Mouse (Mus musculus) megakaryocyte progenitor cell, adult 5-6 weeks (primary cell): Measurements from ENCODE around the gene Atp8a1. TPM values are rescaled to one million over a fixed set of nuclear protein-coding genes. Genes with fewer than 3 reads are reported as not detected.
A peak's percentile ranks its signal among the peaks of the same experiment; 100 is the strongest.

Experiments
- ATAC-seq: replicated peaks from 2 replicates; pipeline ENCODE4 v1.8.0; 2016; ENCODE audit warnings: mild to moderate bottlenecking, moderate TSS enrichment, inconsistent platforms; ENCODE audit not compliant: poor library complexity
- total RNA-seq, 2 experiments: library from RNA; stranded (forward) in 1 of 2; stranded (reverse) in 1 of 2; fragments of 157-497, 149-512 nt in 1 of 2; fragments of 200-1000 nt in 1 of 2; gene quantifications; 2 replicates each; pipeline versions ENCODE4 v1.2.3 to v1.2.4; 2015 to 2017

Atp8a1 gene
- total RNA-seq, 2 experiments from 2014 or later, result 32.0 to 66.9 TPM

DNA sequence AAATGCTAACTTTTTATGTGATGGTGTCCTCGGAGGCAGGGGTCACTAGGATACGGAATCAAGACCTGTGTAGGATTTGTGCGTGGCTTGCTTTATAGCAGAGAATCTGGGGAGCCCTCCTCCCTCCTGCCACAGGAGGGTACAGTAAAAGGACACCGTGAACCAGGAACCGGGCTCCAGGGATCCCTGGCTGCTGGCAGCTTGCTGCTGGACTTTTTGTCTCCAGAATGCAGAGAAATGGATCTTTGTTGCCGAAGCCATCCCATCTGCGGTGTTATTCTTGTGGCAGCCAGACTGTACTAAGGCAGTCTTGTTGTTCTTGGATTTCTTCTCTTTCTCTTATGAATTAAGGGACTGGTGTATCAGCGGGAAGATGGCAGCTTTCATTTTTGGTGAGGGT, 159.2 kb downstream of the Atp8a1 start:
- ATAC-seq, result no peak

DNA sequence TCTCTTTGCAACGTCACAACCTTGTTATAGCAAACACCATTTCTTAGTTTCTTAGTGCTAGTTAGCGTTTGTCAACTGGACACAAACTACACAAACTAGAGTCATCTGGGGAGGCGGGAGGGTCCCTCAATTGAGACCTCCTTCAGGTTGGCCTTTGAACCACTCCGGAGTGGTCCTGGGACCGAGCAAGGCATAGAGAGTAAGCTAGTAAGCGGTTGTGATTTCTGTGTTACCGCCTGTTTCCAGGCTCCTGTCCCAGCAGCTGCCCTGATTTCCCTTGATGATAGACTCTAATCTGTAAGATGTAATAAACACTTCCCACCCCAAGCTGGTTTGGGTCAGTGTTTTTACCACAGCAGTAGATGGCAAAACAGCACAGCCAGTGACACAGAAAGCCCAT, 161.3 kb downstream of the Atp8a1 start:
- ATAC-seq, result no peak

DNA sequence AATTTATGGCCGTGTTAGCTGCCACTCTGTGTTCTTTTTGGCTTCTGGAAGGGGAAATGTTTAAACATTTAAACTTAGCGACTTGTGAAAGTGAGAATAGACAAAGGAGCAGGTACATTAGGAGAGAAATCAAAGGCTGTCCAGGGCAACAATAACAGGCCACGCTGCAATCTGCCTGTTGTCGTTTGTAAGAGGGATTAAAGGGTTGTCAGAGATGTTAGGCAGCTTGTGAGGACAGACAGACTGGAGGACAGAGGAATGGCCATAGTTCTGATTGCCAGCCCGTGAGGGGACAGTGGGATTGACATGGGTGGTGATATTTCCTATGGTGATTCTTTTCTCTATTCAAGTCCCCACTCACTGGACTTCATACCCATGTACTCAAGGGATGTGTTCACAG, 161.8 kb downstream of the Atp8a1 start:
- ATAC-seq, result no peak

DNA sequence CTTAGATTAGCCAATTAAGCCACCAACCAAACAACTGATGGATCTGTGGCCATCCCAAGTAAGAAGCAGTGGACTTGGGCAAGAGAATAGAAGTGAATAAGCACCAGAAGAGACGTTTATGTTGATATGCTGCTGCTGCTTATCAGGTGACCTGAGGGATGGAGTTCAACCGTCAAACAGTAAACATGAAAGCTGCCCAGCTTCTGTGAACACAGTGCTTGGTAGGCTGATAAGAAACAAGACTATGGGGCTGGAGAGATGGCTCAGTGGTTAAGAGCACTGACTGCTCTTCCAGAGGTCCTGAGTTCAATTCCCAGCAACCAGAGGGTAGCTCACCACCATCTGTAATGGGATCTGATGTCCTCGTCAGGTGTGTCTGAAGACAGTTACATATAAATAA, 168.4 kb downstream of the Atp8a1 start:
- ATAC-seq, result peak; percentile 60; the same call in 1 of the 2 replicates

DNA sequence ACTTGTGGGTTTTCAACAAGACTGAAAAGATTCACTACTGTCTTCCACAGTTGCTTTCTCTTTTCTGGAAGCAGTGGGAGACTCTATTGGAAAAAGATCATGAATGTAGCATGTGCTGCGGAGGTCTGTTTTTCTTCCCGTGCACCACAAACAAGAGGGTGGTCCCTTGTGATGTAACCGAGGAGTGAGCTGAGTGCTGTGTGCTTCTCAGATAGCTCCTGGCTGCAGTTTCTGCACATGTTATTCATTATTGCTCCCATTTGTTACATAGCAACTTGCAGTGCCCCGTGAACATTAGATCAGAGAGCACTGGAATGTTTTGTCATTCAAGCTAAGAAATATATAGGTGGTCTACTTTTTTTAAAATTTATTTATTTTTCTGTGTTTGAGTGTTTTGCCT, 174.2 kb downstream of the Atp8a1 start:
- ATAC-seq, result no peak

DNA sequence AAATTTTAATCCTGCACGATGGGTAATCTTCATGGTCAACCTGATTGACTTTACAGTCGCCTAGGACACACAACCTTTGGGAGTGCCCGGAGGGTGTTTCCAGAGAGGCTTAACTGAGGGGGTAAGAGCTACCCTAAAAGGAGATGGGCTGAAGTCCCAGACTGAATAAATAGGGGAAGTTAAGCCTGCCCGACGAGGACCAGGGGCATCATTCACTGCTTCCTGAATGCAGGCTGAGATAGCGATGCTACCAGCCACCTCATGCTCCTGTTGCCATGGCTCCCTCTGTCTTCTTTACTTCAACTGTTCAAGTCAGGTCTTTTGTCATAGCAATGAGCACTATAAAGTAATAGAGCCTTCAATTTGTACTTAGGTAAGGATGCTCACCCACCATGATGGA, 177.1 kb downstream of the Atp8a1 start:
- ATAC-seq, result peak; percentile 64

DNA sequence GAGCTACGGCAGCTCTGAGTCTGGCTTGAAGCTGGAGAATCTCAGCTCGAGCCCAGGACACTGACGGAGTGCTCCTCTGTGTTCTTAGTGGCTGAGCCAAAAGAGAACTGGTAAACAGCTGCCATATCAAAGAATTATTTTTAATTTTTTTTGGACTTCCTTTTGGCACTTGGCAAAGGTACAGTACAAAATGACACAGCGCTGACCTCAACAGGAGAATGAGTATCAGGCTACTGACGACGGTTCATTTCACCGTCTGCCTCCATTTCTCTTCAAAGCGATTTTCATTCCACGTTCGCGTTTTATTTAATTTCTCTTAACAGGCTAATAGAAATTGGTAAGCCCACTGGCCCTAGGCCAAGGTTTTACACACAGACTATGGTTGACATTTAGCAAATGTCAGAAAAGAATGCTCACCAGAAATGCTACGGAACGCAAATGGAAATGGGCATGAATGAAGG, 177.8 kb downstream of the Atp8a1 start:
- ATAC-seq, result no peak

DNA sequence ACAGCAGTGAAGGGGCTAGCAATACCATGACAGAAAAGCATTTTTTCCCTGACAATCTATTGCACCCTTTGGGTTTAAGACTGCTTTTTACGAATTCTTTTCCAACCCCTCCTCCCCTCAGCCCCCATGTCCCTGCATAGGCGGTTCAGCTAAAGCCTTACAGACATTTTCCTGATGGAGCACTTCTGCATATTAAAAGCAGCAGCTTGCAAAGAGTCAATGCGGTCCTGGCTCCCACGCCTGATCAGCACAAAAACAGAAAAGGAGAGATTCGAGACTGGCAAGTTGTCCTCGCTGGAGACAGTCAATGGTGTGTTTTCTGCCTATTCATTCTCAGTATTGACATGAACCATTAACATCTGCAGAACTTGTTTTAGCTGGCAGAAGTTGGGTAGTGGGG, 184.5 kb downstream of the Atp8a1 start:
- no peak for ATAC-seq

DNA sequence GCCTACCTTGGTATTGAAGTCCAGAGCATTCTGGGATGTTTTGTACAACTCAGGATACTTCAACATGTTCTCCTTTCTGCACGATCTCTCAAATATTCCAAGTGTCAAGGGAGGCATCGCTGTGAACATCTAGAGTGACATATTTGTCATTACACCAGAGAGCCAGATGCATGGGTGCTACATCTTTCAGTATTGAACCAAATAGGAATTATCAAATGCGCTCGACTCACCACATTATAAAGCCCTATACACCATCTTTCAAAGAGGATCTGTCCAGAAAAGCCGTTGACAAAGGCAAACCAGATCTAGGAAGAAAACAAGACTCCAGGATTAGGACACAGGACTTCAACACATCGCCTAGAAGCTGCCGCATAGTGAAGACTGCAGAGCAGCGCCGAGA, 187.4 kb downstream of the Atp8a1 start:
- ATAC-seq, result no peak

DNA sequence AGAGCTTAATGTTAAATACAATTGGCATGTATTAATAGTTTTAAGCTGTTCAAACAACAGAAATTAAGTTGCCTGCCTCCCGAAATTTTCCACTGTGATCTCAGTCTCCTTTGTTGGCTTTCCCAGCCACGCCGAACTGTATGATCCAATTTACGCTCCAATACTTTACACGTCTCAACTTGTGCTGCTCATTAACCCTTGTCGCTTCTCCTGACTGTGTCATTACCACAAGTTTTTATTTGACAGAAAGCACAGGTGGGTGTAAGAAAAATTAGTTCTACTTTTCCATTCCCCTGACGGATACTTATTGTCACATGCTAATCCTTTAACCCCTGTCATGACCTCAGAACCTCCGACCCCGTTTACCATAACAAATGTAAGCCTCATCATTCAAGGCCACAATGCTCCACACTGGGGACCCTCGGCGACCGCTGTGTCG, 190.4 kb downstream of the Atp8a1 start:
- ATAC-seq, result no peak

DNA sequence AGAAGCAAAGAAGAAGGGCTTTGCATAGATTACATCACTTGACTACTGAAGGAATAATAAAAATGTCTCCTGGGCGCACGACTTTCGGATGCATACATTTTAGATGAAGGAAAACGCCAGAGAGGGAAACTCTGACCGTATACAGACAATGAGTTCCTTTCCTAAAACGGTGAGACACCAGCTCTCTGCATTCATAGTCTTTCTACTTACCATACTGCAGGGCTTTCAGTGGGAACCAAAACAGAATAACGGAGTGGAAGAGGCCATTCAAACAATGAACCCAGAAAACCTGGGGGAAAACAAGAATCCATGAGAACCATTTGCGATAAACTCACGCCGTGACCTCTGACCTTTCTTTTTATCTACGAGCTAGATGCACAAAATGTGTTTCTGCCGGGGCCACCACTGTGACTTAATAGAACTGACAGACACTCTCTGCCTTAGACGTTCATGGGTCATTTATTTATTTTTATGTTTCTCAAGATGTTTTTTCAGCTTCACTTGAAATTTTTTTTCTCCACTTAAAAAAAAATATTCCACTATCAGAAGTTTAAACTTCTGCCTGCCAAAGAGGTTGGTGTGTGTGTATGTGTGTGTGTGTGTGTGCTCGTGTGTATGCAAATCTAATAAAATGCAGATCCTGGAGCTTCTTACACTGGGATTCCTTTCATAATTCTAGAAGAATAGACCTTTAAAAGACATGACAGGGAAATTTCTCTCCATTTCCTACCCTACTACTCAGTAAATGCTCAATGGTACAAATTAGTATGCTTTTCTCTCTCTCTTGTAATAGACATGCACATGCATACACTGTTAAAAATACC, 191.3 kb downstream of the Atp8a1 start:
- no peak for ATAC-seq

DNA sequence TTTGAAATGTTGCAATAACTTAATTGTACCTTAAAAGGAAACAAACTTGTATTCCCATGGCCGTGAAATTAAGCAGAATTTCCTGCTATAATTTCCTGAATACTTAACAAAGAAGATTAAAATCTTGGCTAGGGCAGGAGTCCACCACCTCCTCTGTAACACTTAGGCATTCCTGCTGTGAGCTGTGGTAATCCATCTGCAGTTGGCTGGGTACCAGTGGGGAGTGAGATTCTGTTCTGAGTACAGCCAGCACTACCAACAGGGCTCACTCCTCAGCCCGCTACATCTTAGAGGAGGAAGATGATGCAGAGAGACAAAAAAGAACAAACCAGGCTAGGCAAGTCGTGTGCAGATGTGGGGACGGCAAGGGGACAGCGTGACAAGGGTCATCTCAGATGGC, 192.7 kb downstream of the Atp8a1 start:
- no peak for ATAC-seq

DNA sequence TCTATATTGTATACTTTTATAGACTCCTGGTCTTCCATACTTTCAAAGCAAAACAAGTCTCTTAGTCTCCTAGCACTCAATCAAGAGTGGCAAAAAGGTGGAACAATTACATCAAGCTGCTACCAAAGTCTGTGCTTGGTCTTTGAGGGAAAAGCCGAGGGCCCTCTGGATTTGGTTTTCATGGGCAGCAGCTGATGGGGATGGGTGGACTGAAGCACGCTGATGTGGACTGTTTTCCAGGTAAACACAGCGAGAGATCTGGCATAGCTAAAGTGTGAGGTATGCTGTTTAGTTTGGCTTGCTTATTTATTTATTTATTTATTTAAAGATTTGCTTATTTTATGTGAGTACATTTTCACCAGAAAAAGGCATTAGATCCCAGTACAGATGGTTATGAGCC, 193.7 kb downstream of the Atp8a1 start:
- ATAC-seq, result no peak

DNA sequence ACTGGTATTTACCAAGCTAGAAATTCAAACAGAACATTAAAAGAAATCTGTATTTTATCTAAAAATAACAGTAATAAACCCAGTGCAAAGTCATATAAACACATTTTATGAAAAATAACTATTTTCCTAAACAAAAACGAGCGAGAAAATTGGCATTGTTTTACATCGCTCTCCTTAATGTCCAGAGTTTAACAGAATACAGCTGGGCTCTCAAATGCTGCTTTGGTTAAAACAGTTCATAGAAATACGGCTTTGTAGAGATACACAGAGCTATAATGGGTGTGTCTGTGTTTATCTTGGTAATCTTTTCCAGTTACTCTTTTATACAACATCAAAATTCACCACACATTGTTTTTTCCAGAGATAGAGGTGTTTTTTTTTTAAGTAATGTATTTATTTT, 194.8 kb downstream of the Atp8a1 start:
- ATAC-seq, result no peak

DNA sequence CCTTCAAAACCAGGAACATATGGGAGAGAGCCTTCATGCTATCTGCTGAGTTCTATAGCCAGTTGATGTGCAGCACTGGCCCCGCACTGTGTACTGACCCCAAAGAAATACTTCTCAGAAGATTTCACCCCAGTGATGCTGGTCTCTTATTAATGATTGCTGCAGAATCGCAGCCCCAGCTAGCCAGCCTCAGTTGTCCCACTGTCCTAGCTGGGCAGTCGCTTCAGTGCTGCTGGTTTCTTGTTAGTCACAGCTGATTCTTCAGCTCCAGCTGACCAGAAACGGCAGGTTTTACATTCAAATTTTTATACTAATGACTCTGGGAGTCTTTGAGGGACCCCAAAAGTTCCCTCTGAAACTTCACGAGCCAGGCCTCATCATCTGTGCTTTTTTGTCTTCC, 197.2 kb downstream of the Atp8a1 start:
- ATAC-seq, result no peak

DNA sequence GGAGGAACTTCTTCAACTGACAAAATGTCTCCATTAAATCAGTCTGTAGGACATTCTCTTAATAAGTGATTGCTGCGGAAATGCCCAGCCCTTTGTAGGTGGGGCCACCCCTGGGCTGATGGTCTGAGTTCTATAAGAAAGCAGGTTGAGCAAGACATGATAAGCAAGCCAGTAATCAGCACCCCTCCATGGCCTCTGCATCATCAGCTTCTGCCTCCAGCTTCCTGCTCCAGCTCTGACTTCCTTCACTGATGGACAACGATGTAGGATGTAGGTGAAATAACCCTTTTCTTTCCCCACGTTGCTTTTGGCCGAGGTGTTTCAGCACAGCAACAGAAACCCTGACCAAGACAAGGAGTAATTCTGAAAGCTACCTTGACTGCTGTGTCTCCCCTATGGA, 198.1 kb downstream of the Atp8a1 start:
- ATAC-seq, result no peak

DNA sequence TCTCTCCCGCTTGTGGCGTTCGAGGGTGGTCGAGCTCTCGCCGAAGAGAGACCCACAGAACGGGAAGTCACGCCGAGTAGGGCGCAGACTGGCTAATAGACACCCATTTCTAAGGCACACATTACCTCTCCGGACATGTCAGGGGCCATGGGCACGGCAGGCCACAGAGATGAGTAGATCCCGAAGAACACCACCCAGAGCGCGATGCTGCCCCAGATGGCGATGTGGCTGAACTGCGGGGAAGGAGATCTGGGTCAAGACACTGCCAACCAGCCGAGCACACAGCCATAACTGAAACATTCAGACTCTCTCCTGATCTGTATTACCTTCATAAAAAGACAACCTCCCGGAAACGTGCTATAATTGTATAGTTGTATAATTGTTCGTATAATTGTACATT, 199.7 kb downstream of the Atp8a1 start:
- ATAC-seq, result peak; percentile 84

DNA sequence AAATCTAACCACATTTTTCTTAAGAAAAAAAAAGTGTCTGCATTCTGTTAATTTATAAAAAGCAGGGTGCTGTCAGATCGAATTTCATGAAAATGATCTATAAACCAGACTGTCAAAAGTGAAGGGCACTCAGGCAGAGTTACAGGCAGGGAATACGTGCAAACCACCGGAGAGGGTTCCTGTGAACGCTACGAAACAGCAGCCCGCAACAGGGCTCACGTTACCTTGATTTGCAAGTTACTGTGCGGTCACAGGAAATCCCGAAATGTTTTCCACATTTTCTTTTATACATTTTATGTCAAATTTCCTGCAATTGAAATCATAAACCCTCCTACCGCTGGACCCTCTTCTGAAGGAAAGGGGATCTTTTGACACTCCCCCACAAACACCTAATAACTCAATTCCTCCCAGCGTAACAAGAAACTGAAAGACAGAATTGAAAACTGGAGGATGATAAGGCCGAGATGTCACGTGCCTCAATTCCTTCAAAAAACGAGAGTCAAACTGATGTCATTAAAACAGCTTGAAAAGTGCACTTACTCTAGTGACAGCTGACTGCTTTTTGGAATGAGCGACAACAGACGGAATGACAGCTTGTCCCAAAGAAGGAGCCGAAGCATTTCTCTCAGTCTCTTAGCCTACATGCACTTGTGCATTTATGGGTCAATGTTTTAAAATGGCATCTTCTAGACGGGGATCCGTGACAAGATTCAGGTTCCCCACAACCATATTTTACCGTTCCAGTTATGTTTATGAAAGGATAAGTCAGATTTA, 200.3 kb downstream of the Atp8a1 start:
- no peak for ATAC-seq

DNA sequence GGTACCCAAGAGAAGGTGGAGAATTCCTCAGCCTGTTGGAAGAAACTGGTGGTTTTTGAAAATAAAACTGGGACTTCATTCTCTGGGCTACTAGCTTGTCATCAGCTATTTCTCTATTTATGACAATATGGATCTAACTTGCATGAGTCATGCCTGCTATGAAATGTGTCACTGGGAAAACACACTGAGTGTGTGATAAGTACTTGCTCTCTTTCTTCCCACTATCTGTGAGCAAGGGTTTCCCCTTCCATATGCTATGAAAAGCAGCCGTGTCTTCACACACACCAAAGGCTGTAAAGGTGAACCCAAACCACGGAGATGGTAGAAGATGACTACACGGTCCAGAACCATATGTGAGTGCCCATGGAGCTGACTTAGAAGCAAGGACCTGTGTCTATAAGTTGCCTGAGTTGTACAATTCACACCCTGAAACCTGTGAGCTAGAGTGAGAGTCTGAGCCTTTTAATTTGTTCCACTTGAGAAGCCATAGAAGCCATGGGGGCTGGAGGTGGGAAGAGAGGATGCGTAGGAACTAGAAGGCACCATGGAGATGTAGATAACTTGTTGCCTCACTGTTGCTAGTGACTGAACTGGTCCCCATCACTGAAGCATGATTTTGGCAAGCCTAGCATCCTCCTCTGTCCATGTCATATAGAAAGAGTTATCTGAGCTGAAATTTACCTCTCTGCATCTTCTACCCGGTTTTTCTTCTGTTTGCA, 203.5 kb downstream of the Atp8a1 start:
- ATAC-seq, result no peak

DNA sequence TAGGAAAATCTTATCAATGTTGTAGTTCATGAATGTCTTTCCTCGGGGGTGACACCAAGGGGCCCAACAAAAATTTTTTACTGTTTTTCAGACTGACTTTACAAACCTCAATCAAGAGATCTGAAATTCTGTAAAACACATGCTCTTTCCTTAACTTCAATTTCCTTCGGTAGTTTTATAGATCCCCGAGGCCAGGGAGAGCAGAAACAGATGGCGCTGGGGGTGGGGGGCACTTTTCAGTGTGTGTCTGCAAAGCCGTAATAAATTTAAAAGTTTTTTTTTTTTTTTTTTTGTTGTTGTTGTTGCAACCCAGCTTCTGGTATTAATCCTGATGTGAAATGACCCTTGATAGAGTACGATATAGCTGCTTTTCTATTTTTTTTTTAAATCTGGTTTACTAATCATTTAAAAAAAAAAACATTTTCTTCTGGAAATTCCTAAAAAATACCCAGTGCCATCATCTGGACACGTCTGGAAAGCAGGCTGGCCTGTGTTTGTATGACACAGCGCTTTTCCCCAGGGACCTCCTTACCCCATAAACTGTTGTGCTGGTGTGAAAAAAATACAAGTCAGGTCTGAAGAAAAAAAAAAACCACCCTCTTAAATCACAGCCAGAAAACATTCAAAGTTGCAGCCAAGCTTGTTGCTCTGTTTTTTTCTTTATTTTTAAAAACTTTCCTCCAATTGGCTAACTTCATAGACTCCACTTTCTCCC, 205.7 kb downstream of the Atp8a1 start:
- no peak for ATAC-seq
